Mouse (Mus musculus): ENCODE measurements around the gene Adcy6. TPM values are rescaled to one million over a fixed set of nuclear protein-coding genes. Genes with fewer than 3 reads are reported as not detected.
A peak's percentile ranks its signal among the peaks of the same experiment; 100 is the strongest.

The Adcy6 gene
- polyA plus RNA-seq (2014; fragmentation: Nextera tagmentation; extraction: Ambion mirVana): 9.6 and 12.2 TPM in 2 replicates

DNA sequence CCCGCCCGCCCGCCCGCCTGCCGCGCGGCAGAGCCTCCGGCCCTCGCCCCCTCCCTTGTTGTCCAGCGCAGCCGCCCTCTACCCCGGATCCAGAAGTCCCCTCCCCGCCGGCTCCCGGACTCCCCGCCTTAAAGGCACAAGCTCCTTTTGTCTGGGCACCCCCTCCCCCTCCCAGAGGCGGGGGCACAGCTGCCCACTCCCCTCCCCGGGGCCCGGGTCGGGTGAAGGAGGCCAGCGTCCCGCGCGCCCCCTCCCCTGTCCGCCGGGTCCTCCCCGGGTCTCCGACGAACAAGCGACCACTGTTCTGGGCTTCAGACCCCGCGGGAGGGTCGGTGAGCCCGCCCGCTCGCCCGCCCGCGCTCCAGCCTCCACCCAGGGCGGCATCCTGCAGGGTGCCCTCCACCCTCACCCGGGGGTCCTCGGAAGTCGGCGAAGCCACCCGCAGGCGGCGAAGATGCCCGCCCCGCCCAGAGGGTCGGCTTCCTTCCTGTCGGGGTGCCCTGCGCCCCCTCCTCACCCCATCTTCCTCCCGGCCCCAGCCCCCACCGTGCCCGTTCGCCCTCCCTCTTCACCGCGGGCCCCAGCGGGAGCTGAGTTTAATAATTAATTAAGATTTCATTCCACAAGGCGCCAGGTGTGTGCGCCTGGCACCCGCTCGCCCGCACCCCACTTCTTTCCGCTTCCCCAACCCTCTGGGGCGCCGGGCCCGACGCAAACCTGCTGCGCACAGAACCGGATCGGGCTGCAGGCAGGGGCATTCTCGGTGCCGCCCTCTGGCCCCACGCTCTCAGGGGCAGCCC, at the start of gene Adcy6:
Adcy6 (minus strand) TSS at position 746 of the 800 bp plus-strand sequence.
- 1% methylated on average over 64 of the region's 75 CpGs for WGBS

DNA sequence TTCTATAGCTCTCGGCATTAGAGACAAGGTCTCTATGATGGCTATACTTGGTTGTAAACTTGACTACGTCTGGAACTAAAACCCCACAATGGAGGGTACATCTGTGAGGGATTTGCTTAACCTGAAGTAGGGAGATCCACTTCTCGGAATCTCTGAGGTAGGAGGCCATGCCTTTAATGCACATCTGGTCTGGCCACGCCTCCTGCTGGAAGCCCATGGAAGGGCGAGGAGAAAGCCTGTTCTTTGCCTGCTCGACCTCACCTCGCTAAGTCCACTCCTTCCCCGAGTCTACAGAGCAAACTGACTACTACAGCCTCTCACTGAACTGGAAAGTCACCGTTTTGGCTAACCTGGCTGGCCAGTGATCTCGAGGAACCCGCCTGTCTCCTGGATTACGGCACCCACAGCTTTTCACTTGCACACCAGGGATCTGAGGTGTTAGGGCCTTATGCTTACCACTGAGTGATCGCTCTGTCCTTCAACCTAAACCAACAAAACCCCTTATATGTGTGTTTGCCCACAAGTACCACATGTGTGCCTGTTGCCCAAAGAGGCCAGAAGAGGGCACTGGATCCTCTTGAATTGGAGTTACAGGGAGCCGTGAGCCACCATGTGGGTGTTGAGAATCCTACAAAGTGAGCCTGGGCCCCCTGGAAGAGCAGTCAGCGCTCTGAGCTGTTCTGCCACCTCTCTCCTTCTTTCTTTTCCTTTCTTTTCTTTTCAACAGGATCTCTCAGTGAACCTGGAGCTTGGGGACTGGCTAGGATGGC, 47.3 kb upstream of the Adcy6 start:
- no peak overlapping the region for H3K27ac ChIP-seq (replicated peaks; ENCODE audit: low read depth, low read length)
- H3K4me1 ChIP-seq (ENCODE audit: control insufficient read depth, insufficient read depth, low read length): peaks cover 9% of the 10 kb centered on the region; the same call in 1 of the 2 replicates
- DNase-seq (no peak), ATAC-seq (ENCODE audit: low FRiP score, low TSS enrichment) (no peak)
- H3K9me3 ChIP-seq (ENCODE audit: control insufficient read depth, low read length): no peaks in the 10 kb centered on the region
- 84% methylated on average over 15 of the region's 15 CpGs for WGBS
- H3K4me2 ChIP-seq (ENCODE audit: low read length): no peak overlapping the region
- no peaks in the 10 kb centered on the region for H3K27me3 ChIP-seq (ENCODE audit: control insufficient read depth, insufficient read depth, low read length)
- H3K9ac ChIP-seq (replicated peaks; ENCODE audit: low read length): no peak overlapping the region
- H3K4me3 ChIP-seq (replicated peaks; ENCODE audit: low read depth, low read length): no peak overlapping the region
- peaks cover 65% of the 10 kb centered on the region for H3K36me3 ChIP-seq (ENCODE audit: control insufficient read depth, insufficient read depth, low read length)

More for the DNA sequence above, at the start of gene Adcy6:
- Histone ChIP-seq H3K9ac (replicated peaks; ENCODE audit: low read length) (peak within 1 kb of the TSS; percentile 87), H3K36me3 (ENCODE audit: control insufficient read depth, insufficient read depth, low read length) (no peaks in the 10 kb centered on the region; the same call in 1 of the 2 replicates), H3K27ac (replicated peaks; ENCODE audit: low read depth, low read length) (peak within 1 kb of the TSS; percentile 87), H3K4me3 (replicated peaks; ENCODE audit: low read depth, low read length) (peak within 1 kb of the TSS; percentile 73), H3K4me1 (ENCODE audit: control insufficient read depth, insufficient read depth, low read length) (peaks cover 25% of the 10 kb centered on the region), H3K4me2 (ENCODE audit: low read length) (peak within 1 kb of the TSS; percentile 90), H3K9me3 (ENCODE audit: control insufficient read depth, low read length) (no peaks in the 10 kb centered on the region), H3K27me3 (ENCODE audit: control insufficient read depth, insufficient read depth, low read length) (no peaks in the 10 kb centered on the region)
- DNase-seq (peak; percentile 89), ATAC-seq (ENCODE audit: low FRiP score, low TSS enrichment) (peak; percentile 86)

DNA sequence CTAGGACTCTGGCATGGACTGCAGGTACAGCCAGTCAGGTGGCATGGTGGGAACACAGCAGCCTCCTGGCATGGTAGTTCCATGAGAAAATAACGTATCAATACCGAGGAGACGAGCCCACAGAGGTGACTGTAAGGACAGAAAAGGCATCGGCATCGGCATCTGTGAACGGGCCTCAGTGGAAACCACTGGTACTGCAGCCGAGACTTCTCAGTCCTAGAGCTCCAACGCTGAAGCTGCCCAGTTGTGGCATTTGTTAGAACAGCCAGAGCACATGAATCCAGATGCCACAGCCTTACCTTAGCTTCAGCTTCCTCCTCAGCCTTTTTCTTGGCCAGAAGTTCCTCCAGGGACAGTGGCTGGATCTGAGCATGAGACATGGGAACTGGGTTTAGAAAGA, 42.3 kb upstream of the Adcy6 start:
- 94% methylated on average over 8 of the region's 8 CpGs for WGBS
- DNase-seq (no peak), ATAC-seq (ENCODE audit: low FRiP score, low TSS enrichment) (no peak)
- Histone ChIP-seq H3K4me3 (replicated peaks; ENCODE audit: low read depth, low read length) (no peak overlapping the region), H3K4me2 (ENCODE audit: low read length) (no peak overlapping the region), H3K27ac (replicated peaks; ENCODE audit: low read depth, low read length) (no peak overlapping the region), H3K27me3 (ENCODE audit: control insufficient read depth, insufficient read depth, low read length) (no peaks in the 10 kb centered on the region), H3K9me3 (ENCODE audit: control insufficient read depth, low read length) (no peaks in the 10 kb centered on the region), H3K4me1 (ENCODE audit: control insufficient read depth, insufficient read depth, low read length) (no peaks in the 10 kb centered on the region), H3K9ac (replicated peaks; ENCODE audit: low read length) (no peak overlapping the region), H3K36me3 (ENCODE audit: control insufficient read depth, insufficient read depth, low read length) (peaks cover 99% of the 10 kb centered on the region)

DNA sequence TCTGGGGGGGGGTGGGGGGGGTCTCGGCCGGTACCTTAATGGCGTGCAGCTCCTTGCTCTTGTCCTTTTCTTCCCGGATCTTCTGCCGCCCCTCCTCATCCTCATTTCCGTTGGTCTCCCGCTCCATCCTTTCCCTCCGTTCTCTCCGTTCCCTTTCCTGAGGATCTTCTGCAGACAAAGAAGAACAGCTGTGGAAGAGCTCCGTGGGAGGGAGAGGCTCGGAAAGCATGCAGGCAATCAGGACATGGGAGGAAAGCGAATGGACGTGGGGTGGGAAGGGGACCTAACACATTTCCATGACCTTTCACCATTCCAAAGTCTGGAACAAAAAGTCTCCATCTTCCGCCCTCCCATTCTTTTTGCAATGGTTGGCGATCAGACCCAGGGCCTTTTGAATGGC, 41.6 kb upstream of the Adcy6 start:
- no peaks in the 10 kb centered on the region for H3K27me3 ChIP-seq (ENCODE audit: control insufficient read depth, insufficient read depth, low read length)
- no peaks in the 10 kb centered on the region for H3K9me3 ChIP-seq (ENCODE audit: control insufficient read depth, low read length)
- H3K4me3 ChIP-seq (replicated peaks; ENCODE audit: low read depth, low read length): no peak overlapping the region
- ATAC-seq (ENCODE audit: low FRiP score, low TSS enrichment) (no peak), DNase-seq (no peak)
- H3K4me2 ChIP-seq (ENCODE audit: low read length): no peak overlapping the region
- no peaks in the 10 kb centered on the region for H3K4me1 ChIP-seq (ENCODE audit: control insufficient read depth, insufficient read depth, low read length)
- WGBS: 89% methylated on average over 15 of the region's 15 CpGs
- no peak overlapping the region for H3K9ac ChIP-seq (replicated peaks; ENCODE audit: low read length)
- peaks cover 99% of the 10 kb centered on the region for H3K36me3 ChIP-seq (ENCODE audit: control insufficient read depth, insufficient read depth, low read length)
- no peak overlapping the region for H3K27ac ChIP-seq (replicated peaks; ENCODE audit: low read depth, low read length)

DNA sequence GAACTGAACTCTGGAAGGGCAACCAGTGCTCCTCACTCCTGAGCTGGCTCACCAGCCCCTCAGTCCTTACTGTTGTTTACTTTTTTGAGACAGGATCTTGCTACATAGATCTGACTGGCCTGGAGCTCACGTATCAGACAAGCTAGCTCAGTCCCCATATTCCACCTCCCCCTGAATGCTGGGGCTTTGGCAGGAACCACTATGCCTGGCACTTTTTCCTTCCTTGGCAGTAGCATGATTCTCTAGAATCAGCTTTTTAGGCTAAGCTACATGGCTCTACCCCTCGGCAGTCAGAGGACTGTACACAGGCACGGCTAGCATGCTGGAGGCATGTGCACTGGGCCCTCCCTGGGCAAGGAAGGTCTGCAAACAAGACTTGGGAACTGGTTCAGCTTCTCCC, 38.2 kb upstream of the Adcy6 start:
- 95% methylated on average over 3 of the region's 3 CpGs for WGBS
- Histone ChIP-seq H3K4me3 (replicated peaks; ENCODE audit: low read depth, low read length) (no peak overlapping the region), H3K4me1 (ENCODE audit: control insufficient read depth, insufficient read depth, low read length) (no peaks in the 10 kb centered on the region), H3K36me3 (ENCODE audit: control insufficient read depth, insufficient read depth, low read length) (peaks cover 100% of the 10 kb centered on the region), H3K27ac (replicated peaks; ENCODE audit: low read depth, low read length) (no peak overlapping the region), H3K27me3 (ENCODE audit: control insufficient read depth, insufficient read depth, low read length) (no peaks in the 10 kb centered on the region), H3K9me3 (ENCODE audit: control insufficient read depth, low read length) (no peaks in the 10 kb centered on the region), H3K9ac (replicated peaks; ENCODE audit: low read length) (no peak overlapping the region), H3K4me2 (ENCODE audit: low read length) (no peak overlapping the region)
- DNase-seq (no peak), ATAC-seq (ENCODE audit: low FRiP score, low TSS enrichment) (no peak)

DNA sequence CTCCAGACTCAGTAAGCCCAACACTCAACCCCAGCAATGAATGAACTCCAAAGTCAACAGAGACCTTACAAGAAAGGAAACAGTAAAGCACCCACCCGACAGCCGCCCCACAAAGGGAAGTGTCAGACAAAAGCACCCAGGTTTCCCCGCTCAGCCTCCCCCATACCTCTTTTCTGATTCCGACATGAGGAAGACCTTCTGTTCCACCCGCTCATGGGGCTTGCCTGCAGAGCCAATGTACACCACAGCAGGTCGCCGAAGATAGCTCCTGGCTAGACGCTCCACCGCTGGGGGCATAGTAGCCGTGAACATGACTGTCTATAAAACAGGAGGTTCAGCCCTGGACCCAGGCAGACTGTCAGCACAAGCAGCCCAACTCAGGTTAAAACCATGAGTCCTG, 37.4 kb upstream of the Adcy6 start:
- ATAC-seq (ENCODE audit: low FRiP score, low TSS enrichment) (no peak), DNase-seq (no peak)
- H3K9me3 ChIP-seq (ENCODE audit: control insufficient read depth, low read length): no peaks in the 10 kb centered on the region
- H3K27ac ChIP-seq (replicated peaks; ENCODE audit: low read depth, low read length): no peak overlapping the region
- 89% methylated on average over 10 of the region's 10 CpGs for WGBS
- H3K4me2 ChIP-seq (ENCODE audit: low read length): no peak overlapping the region
- H3K36me3 ChIP-seq (ENCODE audit: control insufficient read depth, insufficient read depth, low read length): peaks cover 100% of the 10 kb centered on the region
- no peaks in the 10 kb centered on the region for H3K27me3 ChIP-seq (ENCODE audit: control insufficient read depth, insufficient read depth, low read length)
- no peaks in the 10 kb centered on the region for H3K4me1 ChIP-seq (ENCODE audit: control insufficient read depth, insufficient read depth, low read length)
- no peak overlapping the region for H3K4me3 ChIP-seq (replicated peaks; ENCODE audit: low read depth, low read length)
- H3K9ac ChIP-seq (replicated peaks; ENCODE audit: low read length): no peak overlapping the region

DNA sequence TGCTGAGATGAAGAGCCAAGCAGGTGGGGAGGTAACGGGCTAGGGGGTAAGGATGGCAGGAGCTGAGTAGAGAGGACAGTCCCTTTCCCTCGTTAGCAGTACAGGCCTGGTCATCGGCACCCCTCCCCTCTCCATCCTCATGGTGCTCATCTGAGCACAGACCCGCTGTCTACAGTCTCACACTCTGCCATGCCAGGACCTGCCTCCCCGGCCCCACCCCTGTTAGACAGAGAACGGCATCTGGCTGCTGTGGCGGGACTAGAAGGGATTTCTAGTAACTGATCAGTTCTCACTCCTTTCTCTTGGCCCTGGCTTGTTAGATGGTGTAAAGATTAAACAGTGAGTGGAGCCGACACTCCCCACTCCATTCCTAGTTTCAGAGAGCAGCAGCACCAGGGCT, 36.9 kb upstream of the Adcy6 start:
- 87% methylated on average over 8 of the region's 8 CpGs for WGBS
- no peak for ATAC-seq (ENCODE audit: low FRiP score, low TSS enrichment)
- no peak overlapping the region for H3K27ac ChIP-seq (replicated peaks; ENCODE audit: low read depth, low read length)

DNA sequence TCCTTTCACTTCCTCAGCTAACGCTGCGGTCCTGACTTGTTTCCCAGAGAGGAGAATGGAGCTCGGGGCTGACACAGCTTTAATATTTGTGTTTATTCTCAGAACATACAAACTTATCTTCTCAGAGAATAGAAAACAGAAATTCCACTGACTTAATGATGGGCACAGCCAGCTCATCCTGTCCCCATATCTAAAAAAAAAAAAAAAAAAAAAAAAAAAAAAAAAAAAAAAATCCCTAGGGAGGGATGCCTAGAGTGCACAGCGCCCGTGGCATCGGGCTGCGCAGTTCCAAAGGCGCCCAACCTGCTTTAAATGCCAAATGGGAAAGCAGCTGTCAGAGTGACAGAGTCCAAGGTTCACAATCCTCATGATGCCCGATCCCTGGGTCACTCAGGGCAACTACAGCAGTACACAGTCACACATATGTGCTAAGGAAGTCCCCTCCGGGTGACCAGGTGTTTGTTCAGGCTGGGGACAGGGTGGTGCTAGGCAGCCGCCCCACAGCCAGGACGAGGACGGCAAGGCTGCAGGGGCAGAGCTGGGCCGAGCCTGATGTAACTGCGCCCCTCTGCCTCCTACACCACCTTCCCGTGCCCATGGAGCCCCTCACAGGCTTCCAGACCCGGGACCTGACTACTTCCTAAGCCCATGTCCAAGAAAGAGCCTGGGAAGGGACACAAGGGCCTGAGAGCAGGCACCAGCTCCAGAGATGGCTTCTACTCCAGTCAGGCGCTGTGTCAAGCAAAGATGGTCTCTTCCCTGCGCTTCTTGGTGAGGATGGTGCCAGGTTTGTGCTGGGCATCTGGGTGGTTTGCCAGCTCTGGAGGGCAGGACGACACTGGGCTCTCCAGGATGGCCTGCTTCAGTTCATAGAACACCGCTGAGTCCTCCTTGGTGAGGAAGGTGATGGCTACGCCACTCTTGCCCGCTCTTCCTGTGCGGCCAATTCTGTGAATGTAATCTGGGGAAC, 35.5 kb upstream of the Adcy6 start:
- Histone ChIP-seq H3K4me2 (ENCODE audit: low read length) (no peak overlapping the region), H3K36me3 (ENCODE audit: control insufficient read depth, insufficient read depth, low read length) (peaks cover 100% of the 10 kb centered on the region), H3K9me3 (ENCODE audit: control insufficient read depth, low read length) (no peaks in the 10 kb centered on the region), H3K4me3 (replicated peaks; ENCODE audit: low read depth, low read length) (no peak overlapping the region), H3K9ac (replicated peaks; ENCODE audit: low read length) (no peak overlapping the region), H3K27ac (replicated peaks; ENCODE audit: low read depth, low read length) (no peak overlapping the region), H3K27me3 (ENCODE audit: control insufficient read depth, insufficient read depth, low read length) (no peaks in the 10 kb centered on the region), H3K4me1 (ENCODE audit: control insufficient read depth, insufficient read depth, low read length) (no peaks in the 10 kb centered on the region)
- 89% methylated on average over 24 of the region's 24 CpGs for WGBS
- DNase-seq: no peak
- no peak for ATAC-seq (ENCODE audit: low FRiP score, low TSS enrichment)

More for the DNA sequence above, 36.9 kb upstream of the Adcy6 start:
- H3K4me2 ChIP-seq (ENCODE audit: low read length): no peak overlapping the region
- H3K9me3 ChIP-seq (ENCODE audit: control insufficient read depth, low read length): no peaks in the 10 kb centered on the region
- peaks cover 100% of the 10 kb centered on the region for H3K36me3 ChIP-seq (ENCODE audit: control insufficient read depth, insufficient read depth, low read length)
- no peaks in the 10 kb centered on the region for H3K4me1 ChIP-seq (ENCODE audit: control insufficient read depth, insufficient read depth, low read length)
- DNase-seq: no peak
- H3K9ac ChIP-seq (replicated peaks; ENCODE audit: low read length): no peak overlapping the region
- no peak overlapping the region for H3K4me3 ChIP-seq (replicated peaks; ENCODE audit: low read depth, low read length)
- no peaks in the 10 kb centered on the region for H3K27me3 ChIP-seq (ENCODE audit: control insufficient read depth, insufficient read depth, low read length)
